Mouse (Mus musculus) inflammation-experienced regulatory T-cells (primary cell): ENCODE measurements around the gene Zdhhc18. TPM values are rescaled to one million over a fixed set of nuclear protein-coding genes. Genes with fewer than 3 reads are reported as not detected.

Source experiments
- polyA plus RNA-seq, 2 experiments: library from polyadenylated mRNA; unstranded; fragments of 100-300 nt; shearing (Covaris generic); gene quantifications; one replicate each; pipeline ENCODE4 v1.2.1; 2017

Zdhhc18 gene
- 100 to 1,000 TPM; 218 to 257 TPM for polyA plus RNA-seq

DNA sequence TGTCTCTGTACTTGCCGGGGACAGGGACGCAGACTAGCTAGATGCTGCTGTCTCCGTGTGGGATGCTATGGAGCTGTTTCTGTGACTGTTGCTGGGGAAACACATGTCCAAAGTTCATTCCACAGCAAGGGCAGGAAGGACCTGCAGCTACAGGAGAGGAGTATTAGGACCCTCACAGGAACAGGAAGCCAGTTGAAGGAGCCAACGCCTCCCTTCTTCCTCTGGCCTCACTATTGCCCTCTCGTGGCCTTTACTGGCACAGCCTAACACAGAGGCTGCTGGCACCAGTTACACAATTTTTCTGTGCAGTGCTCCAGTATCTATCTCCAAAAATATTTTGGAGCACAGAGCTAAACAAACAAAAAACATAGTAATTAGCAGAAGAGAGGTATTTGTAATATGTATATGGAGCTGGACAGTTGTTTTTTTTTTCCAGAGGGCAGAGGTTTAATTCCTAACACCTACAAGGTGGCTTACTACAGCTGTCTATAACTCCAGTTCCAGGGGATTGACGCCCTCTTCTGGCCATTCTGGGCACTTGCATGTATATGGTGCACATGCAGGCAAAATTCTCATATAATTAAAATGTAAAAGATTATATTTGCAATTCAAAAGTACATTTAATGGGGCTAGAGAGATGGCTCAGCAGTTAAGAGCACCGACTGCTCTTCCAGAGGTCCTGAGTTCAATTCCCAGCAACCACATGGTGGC lies at the start of gene Zdhhc18:
TSS of gene Zdhhc18 (minus strand) at position 166 of the 711 bp plus-strand sequence.

DNA sequence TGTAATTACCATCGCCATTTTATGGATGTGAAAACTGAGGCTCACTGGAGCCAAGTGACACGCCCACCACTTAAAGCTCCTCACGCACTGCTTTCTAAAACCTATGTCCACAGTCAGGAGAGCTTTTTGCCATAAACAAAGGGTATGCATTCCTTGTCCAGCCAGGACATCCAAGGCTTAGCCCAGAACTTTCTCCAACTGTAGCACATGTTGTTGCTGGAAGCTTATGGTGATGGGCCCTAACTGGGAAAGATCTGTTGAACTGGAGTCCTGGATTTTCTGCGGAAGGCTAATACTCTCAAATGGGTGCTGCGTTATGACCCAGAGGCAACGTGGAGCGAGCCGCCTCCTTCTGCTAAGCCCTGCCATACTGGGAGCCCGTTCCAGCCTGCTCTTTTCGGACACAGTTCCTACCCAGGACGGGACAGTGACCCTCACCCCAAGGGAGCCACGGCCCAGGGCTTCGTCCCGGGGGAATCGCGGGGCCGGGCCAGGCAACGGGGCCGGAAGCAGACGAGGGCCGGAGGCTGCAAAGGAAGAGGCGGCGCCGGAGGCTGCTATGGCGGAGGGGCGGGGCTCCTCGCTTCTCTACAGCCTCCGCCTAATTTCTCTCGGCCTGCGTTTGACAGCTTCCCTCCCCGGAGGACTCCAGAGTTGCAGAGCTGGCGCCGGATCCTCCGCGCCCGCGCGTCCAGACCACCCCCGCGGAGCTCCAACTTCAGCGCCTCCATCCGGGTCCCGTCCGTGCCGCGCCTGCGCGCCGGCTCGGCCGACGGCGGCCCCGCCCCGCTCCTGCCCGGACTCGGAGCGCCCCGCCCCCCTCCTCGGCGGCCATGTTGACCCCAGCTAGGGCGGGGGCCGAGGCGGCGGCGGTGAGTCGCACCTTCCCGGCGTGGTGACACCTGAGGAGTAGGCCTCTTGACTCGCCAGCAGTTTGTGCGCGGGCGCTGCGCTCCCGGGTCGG lies 22.2 kb upstream of the Zdhhc18 start, which contains the start of gene Pigv:
TSS of gene Pigv (minus strand) at position 767 of the 964 bp plus-strand sequence.

GRCm38 (mm10) chr4:133601721-133602218 lies 48.2 kb downstream of the Zdhhc18 start, which contains the start of gene Sfn:
TSS of gene Sfn (minus strand) at chr4:133602168.

GRCm38 (mm10) chr4:133584059-133584951 lies 65.6 kb downstream of the Zdhhc18 start, which contains the start of gene Gpn2:
TSS of gene Gpn2 (plus strand) at chr4:133584362.

GRCm38 (mm10) chr4:133574070-133574842 lies 75.7 kb downstream of the Zdhhc18 start, which contains the start of gene Gpatch3:
TSS of gene Gpatch3 (plus strand) at chr4:133574745.

Other genes starting within 250 kb of the Zdhhc18 start
- gene Tent5b, start 170.0 kb downstream of the Zdhhc18 start, polyA plus RNA-seq = under 1 TPM in 1 of 2 experiments, not detected in 1; 0.13 TPM
- under 1 TPM; 0.24 to 0.99 TPM for gene Trnp1, start 151.6 kb downstream of the Zdhhc18 start, polyA plus RNA-seq
- gene Kdf1, start 131.2 kb downstream of the Zdhhc18 start, polyA plus RNA-seq = 1 to 10 TPM in 1 of 2 experiments, under 1 TPM in 1; 0.87 to 2.0 TPM
- gene Nudc, start 104.2 kb downstream of the Zdhhc18 start, polyA plus RNA-seq = 100 to 1,000 TPM; 131 to 139 TPM
- gene Nr0b2, start 96.8 kb downstream of the Zdhhc18 start, polyA plus RNA-seq = 1 to 10 TPM in 1 of 2 experiments, under 1 TPM in 1; 0.23 to 2.3 TPM
- 10 to 100 TPM in 1 of 2 experiments, 1 to 10 TPM in 1; 6.5 to 15.5 TPM for gene Gpatch3, start 75.4 kb downstream of the Zdhhc18 start, polyA plus RNA-seq
- 10 to 100 TPM; 12.7 to 17.2 TPM for gene Gpn2, start 65.8 kb downstream of the Zdhhc18 start, polyA plus RNA-seq
- gene Sfn, start 48.0 kb downstream of the Zdhhc18 start, polyA plus RNA-seq = 10 to 100 TPM; 14.9 to 17.3 TPM
- gene Pigv, start 22.5 kb upstream of the Zdhhc18 start, polyA plus RNA-seq = 10 to 100 TPM; 25.6 to 26.0 TPM
- 10 to 100 TPM; 45.5 to 47.1 TPM for gene Arid1a, start 106.6 kb upstream of the Zdhhc18 start, polyA plus RNA-seq
- gene Rps6ka1, start 237.6 kb upstream of the Zdhhc18 start, polyA plus RNA-seq = 100 to 1,000 TPM; 230 to 291 TPM